Mouse (Mus musculus) liver, embryonic 14.5 days (tissue): ENCODE results near the gene Akr1c14. TPM values are rescaled to one million over a fixed set of nuclear protein-coding genes. Genes with fewer than 3 reads are reported as not detected.
A peak's percentile ranks its signal among the peaks of the same experiment; 100 is the strongest.

Source experiments
- ATAC-seq: fragments of 200-750 bp; cut with Nextera tagmentation; 2 replicates; pipeline ENCODE4 v1.8.0; 2017; ENCODE audit warnings: moderate number of reproducible peaks, mild to moderate bottlenecking, moderate library complexity; ENCODE audit not compliant: insufficient read depth
- DNase-seq, 3 experiments: peaks; one replicate each; pipeline ENCODE4 v3.0.0-alpha.2; 2012 to 2013; ENCODE audit warnings: low read depth in 3 of 3, low spot score in 3 of 3
- H3K27ac ChIP-seq: fragments of 300-500 bp; sonication (generic); 2 replicates; pipeline ENCODE4 v1.5.1; 2014; ENCODE audit warnings: moderate library complexity, mild to moderate bottlenecking, control low read depth, inconsistent platforms
- H3K27me3 ChIP-seq: fragments of 300-500 bp; sonication (generic); 2 replicates; pipeline ENCODE4 v1.6.1; 2014; ENCODE audit warnings: mild to moderate bottlenecking, low read length, moderate library complexity; ENCODE audit not compliant: control insufficient read depth, insufficient read depth
- H3K36me3 ChIP-seq: fragments of 300-500 bp; sonication (generic); replicated peaks from 2 replicates; pipeline ENCODE4 v1.6.1; 2014; ENCODE audit warnings: low read depth; ENCODE audit not compliant: control insufficient read depth, insufficient read depth
- H3K4me1 ChIP-seq, 2 experiments: fragments of 200-500 bp in 1 of 2; fragments of 300-500 bp in 1 of 2; sonication (generic) in 1 of 2; replicated peaks; 2 replicates each; pipeline ENCODE4 v1.6.1; 2012 to 2014; ENCODE audit warnings: antibody characterized with exemption in 1 of 2, inconsistent platforms in 1 of 2, low read length in 1 of 2; ENCODE audit not compliant: control insufficient read depth in 2 of 2, insufficient read depth in 2 of 2
- H3K4me2 ChIP-seq: fragments of 300-500 bp; sonication (generic); 2 replicates; pipeline ENCODE4 v1.6.1; 2014; ENCODE audit warnings: low read depth, mild to moderate bottlenecking, control low read depth, moderate library complexity
- H3K4me3 ChIP-seq, 2 experiments: fragments of 200-500 bp in 1 of 2; fragments of 300-500 bp in 1 of 2; sonication (generic) in 1 of 2; 2 replicates each; pipeline ENCODE4 v1.5.1; 2012 to 2014; ENCODE audit warnings: low read depth in 2 of 2, low read length in 2 of 2, mild to moderate bottlenecking in 2 of 2, control low read depth in 1 of 2, inconsistent platforms in 1 of 2, moderate library complexity in 1 of 2; ENCODE audit not compliant: insufficient read depth in 1 of 2
- H3K9ac ChIP-seq: fragments of 300-500 bp; sonication (generic); replicated peaks from 2 replicates; pipeline ENCODE4 v1.6.1; 2014; ENCODE audit warnings: mild to moderate bottlenecking, control low read depth, moderate library complexity
- H3K9me3 ChIP-seq: fragments of 300-500 bp; sonication (generic); 2 replicates; pipeline ENCODE4 v1.6.1; 2016; ENCODE audit warnings: low read length, mixed read lengths; ENCODE audit not compliant: control insufficient read depth
- CTCF ChIP-seq: IDR thresholded peaks from 2 replicates; pipeline ENCODE4 v1.5.1; 2016; ENCODE audit warnings: antibody characterized with exemption, low read depth, control low read depth
- EP300 ChIP-seq: IDR thresholded peaks from 2 replicates; pipeline ENCODE4 v1.6.1; 2016; ENCODE audit warnings: antibody characterized with exemption, low read depth
- WGBS: fragments of 180-500 bp; shearing (Covaris S2); extraction: QIAGEN DNeasy Blood & Tissue Kit; methylation state at CpG from one replicate; pipeline ENCODE4 v1.1.7; 2014; ENCODE audit not compliant: insufficient replicate concordance; 5-methylcytosine and 5-hydroxymethylcytosine counted together
- polyA plus RNA-seq, 2 experiments: library from polyadenylated mRNA; depleted of rRNA in 1 of 2; stranded (reverse) in 1 of 2; unstranded in 1 of 2; fragments of >200 nt; fragmentation: Nextera tagmentation in 1 of 2; extraction: Ambion mirVana in 1 of 2; gene quantifications; 2 replicates each; pipeline versions ENCODE4 v1.2.1 to v1.2.3; 2012 to 2014

The Akr1c14 gene
- polyA plus RNA-seq (2012; rRNA removed) (0.32 and 0.56 TPM in 2 replicates), polyA plus RNA-seq (2014; fragmentation: Nextera tagmentation; extraction: Ambion mirVana) (1.4 and 1.8 TPM in 2 replicates)

DNA sequence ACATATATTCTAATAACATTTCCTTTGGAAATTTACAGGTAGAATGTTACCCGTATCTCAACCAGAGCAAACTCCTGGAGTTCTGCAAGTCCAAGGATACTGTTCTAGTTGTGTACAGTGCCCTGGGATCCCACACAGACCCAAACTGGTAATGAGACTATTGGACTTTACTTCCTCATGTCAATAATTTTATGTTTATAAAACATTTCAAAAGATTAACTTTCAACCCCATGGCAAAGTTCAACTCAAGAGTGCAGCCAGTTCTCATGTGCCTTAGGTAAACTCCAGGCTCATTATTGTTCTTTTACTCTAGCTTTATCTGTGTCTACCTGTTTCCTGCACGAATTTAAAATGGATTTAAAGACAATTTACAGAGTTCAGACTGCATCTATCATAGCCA is at the start of gene Akr1c14:
TSS of gene Akr1c14 (plus strand) at position 293 of the 400 bp plus-strand sequence.
- DNase-seq (peak in 2 of 3 experiments; percentile 3 to 7), ATAC-seq (peak; percentile 28)
- no peak within 1 kb of the TSS for H3K4me2 ChIP-seq
- no peaks in the 10 kb centered on the region for H3K4me1 ChIP-seq
- no peaks in the 10 kb centered on the region for H3K36me3 ChIP-seq
- H3K9ac ChIP-seq: no peak within 1 kb of the TSS
- no peak within 1 kb of the TSS for H3K4me3 ChIP-seq
- no peaks in the 10 kb centered on the region for H3K9me3 ChIP-seq
- no peak within 1 kb of the TSS for H3K27ac ChIP-seq
- 30% methylated on average over 2 of the region's 2 CpGs for WGBS
- TF ChIP-seq CTCF (no peak), EP300 (no peak)
- H3K27me3 ChIP-seq: no peaks in the 10 kb centered on the region

DNA sequence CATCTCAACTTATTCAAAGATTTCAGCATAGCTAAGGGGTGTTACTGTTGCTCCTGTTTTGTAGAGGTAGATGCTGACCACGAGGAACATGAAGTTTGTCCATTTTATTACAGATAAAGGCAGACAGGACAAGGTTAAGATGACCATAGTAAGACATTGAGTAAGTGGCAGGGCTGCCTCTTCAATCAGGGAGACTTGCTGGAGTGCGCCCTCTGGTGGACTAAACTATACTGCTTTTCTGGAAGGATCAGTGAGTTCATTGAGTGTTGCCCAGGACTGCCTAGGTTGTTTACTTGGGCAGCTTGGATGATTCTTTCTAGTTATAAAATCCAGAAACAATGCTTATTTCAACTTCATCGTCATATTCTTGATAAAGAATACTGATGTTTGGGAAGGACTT is 47.1 kb upstream of the Akr1c14 start:
- WGBS: 7% methylated on average over 3 of the region's 3 CpGs
- Histone ChIP-seq H3K36me3 (no peaks in the 10 kb centered on the region), H3K27me3 (no peaks in the 10 kb centered on the region), H3K27ac (no peak overlapping the region), H3K4me3 (no peak overlapping the region), H3K4me2 (no peak overlapping the region), H3K4me1 (no peaks in the 10 kb centered on the region), H3K9me3 (no peaks in the 10 kb centered on the region), H3K9ac (no peak overlapping the region)
- ATAC-seq: no peak
- peak; percentile 13 to 43 (median 35) for DNase-seq
- TF ChIP-seq EP300 (no peak), CTCF (peak; percentile 79)

- Histone ChIP-seq H3K36me3 (no peaks in the 10 kb centered on the region), H3K27me3 (no peaks in the 10 kb centered on the region), H3K4me1 (peaks cover 0 to 3% of the 10 kb centered on the region in 2 experiments; a peak in 1 of 4 replicates), H3K27ac (no peak overlapping the region), H3K9me3 (no peaks in the 10 kb centered on the region), H3K4me2 (no peak overlapping the region), H3K4me3 (no peak overlapping the region), H3K9ac (no peak overlapping the region)
- DNase-seq (no peak), ATAC-seq (no peak)
- 49% methylated on average over 4 of the region's 4 CpGs for WGBS
- no peak for TF ChIP-seq CTCF
- TF ChIP-seq EP300: no peak
Observed at GRCm38 (mm10) chr13:4010784-4011183, 38.0 kb upstream of the Akr1c14 start.

DNA sequence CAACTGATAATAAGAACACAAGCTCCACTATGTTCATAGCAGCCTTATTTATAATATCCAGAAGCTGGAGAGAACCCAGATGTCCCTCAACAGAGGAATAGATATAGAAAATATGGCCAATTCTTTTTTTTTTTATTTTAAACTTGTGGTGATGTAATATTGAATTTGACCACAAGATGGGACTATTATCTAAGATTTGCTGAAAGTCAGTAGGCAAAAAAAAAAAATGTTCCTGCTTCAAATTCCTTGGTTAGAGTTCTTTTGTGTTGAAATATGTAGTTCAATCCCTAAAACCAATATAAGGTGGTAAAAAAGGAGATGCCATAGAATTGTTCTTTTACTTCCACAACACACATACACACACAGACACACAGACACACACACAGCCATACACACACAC is 35.0 kb upstream of the Akr1c14 start:
- no peak overlapping the region for H3K9ac ChIP-seq
- no peaks in the 10 kb centered on the region for H3K27me3 ChIP-seq
- peaks cover 0 to 3% of the 10 kb centered on the region in 2 experiments; a peak in 1 of 4 replicates for H3K4me1 ChIP-seq
- H3K4me3 ChIP-seq: no peak overlapping the region
- no peak for ATAC-seq
- H3K4me2 ChIP-seq: no peak overlapping the region
- no peaks in the 10 kb centered on the region for H3K9me3 ChIP-seq
- no peak for DNase-seq
- no peak overlapping the region for H3K27ac ChIP-seq
- no peak for TF ChIP-seq EP300
- TF ChIP-seq CTCF: no peak
- no peaks in the 10 kb centered on the region for H3K36me3 ChIP-seq

DNA sequence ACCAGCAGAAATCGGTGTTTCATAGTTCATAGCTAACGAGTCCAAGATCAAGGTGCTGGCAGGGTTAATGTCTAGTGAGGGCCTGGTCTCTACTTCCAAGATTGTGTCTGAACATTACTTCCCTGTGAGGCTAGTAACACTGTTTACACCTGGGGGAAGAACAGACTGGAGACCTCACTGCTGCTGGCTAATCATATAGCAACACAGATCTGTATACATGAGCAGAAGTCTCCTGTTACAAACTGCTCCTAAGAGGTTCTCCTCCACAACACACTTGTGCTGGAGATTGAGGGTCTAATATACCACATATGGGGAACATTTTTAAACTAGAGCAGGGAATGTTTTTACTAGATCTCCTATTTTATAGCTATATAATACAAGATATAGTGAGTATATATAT is 18.9 kb upstream of the Akr1c14 start:
- ATAC-seq: no peak
- Histone ChIP-seq H3K4me2 (no peak overlapping the region), H3K27me3 (no peaks in the 10 kb centered on the region), H3K27ac (no peak overlapping the region), H3K4me1 (no peaks in the 10 kb centered on the region), H3K9me3 (no peaks in the 10 kb centered on the region), H3K4me3 (no peak overlapping the region), H3K9ac (no peak overlapping the region), H3K36me3 (no peaks in the 10 kb centered on the region)
- TF ChIP-seq CTCF (no peak), EP300 (no peak)
- WGBS: 66% methylated on average over 2 of the region's 2 CpGs
- DNase-seq: no peak
